Mouse (Mus musculus) hematopoietic stem cell, adult 5-6 weeks (primary cell): ENCODE results near the gene Gpc6. TPM values are rescaled to one million over a fixed set of nuclear protein-coding genes. Genes with fewer than 3 reads are reported as not detected.

Experiments used
- ATAC-seq, 2 experiments: fragments of 125-278 bp in 1 of 2; replicated peaks in 1 of 2; 2 replicates each; pipeline ENCODE4 v1.8.0; 2016 to 2017; ENCODE audit warnings: inconsistent platforms in 2 of 2, mild to moderate bottlenecking in 2 of 2, moderate number of reproducible peaks in 2 of 2, low read depth in 1 of 2, moderate TSS enrichment in 1 of 2; ENCODE audit not compliant: low FRiP score in 2 of 2, poor library complexity in 2 of 2, severe bottlenecking in 2 of 2, insufficient read depth in 1 of 2, low TSS enrichment in 1 of 2
- total RNA-seq: library from RNA; stranded (forward); fragments of 172-1452, 232-1000 nt; gene quantifications from 2 replicates; pipeline ENCODE4 v1.2.3, GENCODE M21; 2017

Gene Gpc6
- total RNA-seq, 1 experiment from 2014 or later = not detected

GRCm38 (mm10) chr14:117972576-117972975 is 1047.5 kb downstream of the Gpc6 start:
- no peak for ATAC-seq

DNA sequence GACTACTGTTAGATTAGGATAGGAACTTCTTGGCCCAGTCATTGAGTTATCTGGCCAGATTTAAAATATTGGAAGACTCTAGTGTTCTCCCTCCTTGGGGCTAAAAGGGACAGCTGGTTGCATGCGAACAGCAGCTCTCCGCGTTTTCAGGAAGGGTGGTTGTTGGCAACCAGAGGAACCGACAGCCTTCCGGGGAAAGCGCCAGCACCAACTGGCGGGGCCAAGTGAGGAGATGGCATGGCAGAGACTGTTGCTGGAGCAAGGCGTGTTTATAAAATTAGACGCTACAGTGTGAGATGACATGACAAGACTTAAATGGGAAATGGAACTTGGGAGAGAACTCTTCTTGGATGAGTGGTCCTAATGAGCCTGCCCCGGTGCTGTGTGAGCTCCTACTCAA is 1056.4 kb downstream of the Gpc6 start:
- no peak for ATAC-seq

DNA sequence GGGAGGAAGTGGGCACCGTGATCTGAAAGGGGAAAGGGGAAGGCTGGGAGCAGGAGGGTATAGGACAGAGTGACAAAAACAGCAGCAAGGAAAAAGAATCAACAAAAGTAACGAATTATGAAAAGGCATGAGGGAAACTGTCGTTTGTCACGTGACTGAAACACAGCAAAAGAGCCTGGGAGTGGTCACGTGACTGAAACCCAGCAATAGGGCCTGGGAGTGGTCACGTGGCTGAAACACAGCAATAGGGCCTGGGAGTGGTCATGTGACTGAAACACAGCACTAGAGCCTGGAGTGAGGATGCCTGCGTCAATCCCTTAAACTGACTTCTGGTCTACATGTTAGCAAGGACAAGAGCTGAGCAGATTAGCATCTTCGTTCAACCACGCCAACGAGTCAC is 1063.3 kb downstream of the Gpc6 start:
- ATAC-seq = no peak

DNA sequence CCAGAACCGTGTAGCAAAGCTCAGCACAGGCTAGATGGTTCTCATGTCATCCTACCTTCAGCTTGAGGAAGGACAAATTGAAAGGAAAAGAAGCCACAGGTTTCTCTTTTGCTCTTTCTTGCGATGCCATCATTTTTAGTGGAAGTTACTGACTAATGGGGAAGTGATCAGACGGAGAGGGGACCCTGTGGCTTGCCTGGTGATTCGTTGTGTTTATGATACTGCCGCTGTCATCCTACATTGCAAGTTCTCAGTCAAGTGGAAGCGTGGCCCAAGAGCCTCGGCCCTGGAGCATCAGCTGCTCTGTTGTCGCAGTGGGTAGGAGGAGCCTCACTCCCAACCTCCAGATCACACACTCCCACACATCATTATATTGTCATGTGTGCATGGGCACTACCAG is 1065.1 kb downstream of the Gpc6 start:
- peak in 1 of 2 experiments; percentile 62; a peak in 2 of 4 replicates for ATAC-seq

DNA sequence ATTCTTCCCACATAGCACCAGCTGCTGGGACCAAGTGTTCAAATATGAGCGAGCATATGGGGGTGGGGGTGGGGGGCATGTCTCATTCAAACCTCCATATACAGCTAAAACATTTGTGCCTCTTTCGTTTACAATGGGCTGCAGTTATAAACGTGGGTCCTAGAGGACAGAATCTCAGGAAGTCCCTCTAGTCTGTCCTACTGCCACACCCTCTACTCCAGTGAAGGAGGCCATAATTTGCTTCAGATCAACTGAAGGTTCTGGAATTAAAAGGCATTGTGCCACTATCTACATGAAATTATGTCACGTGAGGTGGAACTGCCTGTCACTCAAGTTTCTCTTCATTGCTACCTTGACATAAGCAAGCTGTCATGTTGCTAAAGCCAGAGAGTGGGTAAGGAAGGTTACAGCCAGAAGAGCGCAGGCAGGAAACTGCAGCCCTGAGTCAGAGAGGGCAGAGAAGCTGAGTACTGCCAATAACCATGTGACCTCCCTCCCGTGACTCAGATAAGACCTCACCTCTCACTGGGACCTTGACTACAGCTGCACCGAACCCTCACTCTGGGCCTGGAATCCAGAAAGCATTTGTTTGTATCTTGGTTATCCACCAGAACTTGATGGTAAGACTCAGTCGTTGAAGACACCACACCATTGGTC is 1067.6 kb downstream of the Gpc6 start:
- ATAC-seq = no peak

DNA sequence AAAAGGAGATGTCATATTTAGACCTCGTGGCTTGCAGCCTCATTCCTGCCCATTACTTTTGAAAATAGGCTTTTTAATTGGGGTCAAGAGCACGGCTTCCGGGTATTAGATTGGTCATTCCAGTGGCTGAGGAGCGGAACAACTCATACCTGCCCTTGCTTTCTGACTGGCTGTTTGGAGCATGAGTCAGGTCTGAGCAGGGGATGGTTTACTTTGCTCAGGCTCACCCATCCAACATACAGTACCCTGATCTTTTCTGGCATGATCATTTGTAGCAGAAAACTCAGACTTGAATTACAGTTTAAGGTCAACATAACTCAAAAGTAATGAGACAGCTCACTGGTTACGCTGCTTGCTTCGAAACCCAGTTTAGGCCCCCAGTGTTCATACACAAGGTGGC is 1068.7 kb downstream of the Gpc6 start:
- no peak for ATAC-seq

DNA sequence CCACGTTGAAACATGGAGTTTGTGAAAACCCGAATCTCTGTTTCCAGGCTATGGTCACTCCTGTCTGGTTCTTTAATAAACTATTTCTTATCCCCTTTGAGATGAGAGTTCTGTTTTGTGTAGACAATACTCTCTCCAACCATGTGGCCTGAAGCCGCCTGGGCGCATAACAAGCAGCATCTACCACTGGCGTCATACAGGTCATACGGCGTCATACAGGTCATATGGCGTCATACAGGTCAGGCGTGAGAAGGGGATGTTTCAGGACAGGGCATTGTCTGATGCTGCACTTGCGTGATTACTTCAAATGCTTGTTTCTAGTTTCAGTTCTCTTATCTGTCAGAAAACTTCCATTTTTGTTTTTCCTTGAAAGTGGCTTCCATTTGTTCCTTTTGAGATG is 1079.3 kb downstream of the Gpc6 start:
- ATAC-seq = no peak

- ATAC-seq = peak; percentile 68 to 79
Measured at GRCm38 (mm10) chr14:118005697-118006096, 1080.6 kb downstream of the Gpc6 start.

DNA sequence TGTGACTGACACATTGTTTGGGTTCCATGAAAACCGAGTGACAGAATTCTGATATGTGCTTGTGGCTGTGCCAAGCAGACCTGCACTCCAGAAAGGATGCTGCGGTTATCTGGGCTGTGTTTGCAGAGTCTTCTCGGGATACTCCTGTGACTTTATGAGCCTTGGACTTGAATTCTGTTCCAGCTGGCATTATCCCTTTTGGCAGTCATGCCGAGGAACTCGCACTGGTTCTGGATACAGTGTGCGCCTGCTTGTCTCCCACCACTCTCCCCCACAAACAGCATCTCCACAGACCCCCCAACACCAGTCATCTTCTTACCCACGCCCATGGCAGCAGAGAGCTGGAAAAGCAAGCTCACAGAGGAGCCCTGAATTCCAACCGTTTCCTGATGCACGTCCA is 1084.4 kb downstream of the Gpc6 start:
- ATAC-seq = no peak

GRCm38 (mm10) chr14:118013237-118013636 is 1088.1 kb downstream of the Gpc6 start:
- ATAC-seq = peak in 1 of 2 experiments; percentile 29; a peak in 1 of 4 replicates

DNA sequence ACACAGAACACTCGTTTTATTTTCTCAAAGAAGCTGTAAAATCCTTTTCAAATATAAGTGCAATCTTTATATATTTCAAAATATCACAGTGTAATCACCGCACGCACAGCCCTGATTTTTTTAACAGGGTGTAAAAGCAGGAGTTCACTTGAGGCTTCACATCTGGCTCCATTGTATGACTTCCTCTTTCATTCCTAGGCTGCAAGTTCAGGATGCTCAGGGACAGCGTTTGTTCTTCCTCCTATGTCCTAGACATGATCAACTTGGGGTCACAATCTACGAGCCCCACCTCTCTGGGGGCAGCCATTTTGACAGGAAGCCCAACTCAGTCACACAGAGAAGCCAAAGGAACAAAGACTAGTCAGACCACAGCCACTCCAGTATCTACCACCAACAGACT is 1094.2 kb downstream of the Gpc6 start:
- peak in 1 of 2 experiments; percentile 42; a peak in 1 of 4 replicates for ATAC-seq

GRCm38 (mm10) chr14:118021867-118022543 is 1096.9 kb downstream of the Gpc6 start:
- no peak for ATAC-seq
